Mouse (Mus musculus): ENCODE results near the gene Unc13d.

DNA sequence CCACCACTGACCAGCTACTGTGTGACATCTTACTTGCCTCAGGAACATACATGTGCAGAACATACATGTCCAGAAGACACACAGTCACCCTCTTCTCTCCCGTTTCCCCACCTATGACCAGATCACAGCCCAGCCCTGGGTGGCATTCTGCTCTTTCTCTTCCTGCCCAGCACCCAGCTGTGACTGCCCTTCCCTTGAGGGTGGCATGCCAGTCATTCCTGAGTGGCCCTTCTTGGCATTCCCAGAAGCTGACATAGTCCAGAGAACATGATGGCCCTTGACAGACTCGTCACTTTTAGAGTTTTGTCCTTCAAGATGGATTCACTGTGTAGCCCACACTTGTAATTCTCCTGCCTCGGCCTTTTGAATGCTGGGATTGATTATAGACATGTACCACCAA lies 5.2 kb downstream of the Unc13d start:
- TF ChIP-seq POLR2A (IDR thresholded peaks at IDR 0.05; ENCODE audit: low read depth, low read length) (no peak), CTCF (IDR thresholded peaks at IDR 0.05; ENCODE audit: extremely low read depth, insufficient read length, insufficient replicate concordance, low read depth, low read length) (no peak)
